Mouse (Mus musculus): ENCODE data around the gene Zfp609. TPM values are rescaled to one million over a fixed set of nuclear protein-coding genes. Genes with fewer than 3 reads are reported as not detected.

Zfp609 gene
- polyA plus RNA-seq, 1 experiment from 2014 or later: 7.8 TPM

DNA sequence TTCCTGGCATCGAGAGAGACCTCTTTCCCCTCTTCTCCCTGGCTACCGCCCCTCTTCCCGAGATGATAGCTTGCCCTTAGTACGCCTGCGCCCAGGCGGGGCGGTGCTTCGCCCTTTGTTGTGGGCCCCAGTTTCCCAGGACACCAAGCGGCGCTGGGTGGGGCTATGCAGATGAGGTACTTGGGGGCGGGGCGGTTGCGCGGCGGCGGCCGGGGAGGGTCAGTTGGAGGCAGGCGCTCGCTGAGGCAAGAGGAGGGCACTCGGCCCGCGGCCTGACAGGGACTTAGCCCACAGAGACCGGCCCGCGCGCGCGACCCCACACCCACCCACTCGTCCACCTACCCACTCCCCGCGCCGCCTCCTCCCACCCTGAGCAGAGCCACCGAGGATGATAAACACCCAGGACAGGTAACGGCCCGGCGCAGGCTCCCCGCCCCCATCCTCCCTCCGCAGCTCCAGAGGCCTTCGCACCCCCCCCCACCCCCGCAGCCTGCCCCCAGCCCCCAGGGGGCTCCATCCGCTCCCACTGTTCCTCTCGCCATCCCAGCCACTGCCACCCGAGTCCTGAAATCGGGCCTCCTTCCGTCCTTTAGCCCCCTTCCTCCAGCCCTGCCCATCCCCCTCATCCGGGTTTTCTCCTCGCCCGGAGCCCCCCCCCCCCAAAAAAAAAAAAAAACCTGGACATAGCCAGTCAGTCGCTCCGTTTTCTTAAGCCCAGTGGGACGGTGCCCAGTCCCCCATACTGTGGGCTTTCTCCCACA is 150.8 kb downstream of the Zfp609 start:
- no peaks in the 10 kb centered on the region for H3K36me3 ChIP-seq (ENCODE audit: control insufficient read depth, insufficient read depth, low read length)
- no peaks in the 10 kb centered on the region for H3K27me3 ChIP-seq (replicated peaks; ENCODE audit: control insufficient read depth, insufficient read depth, low read length)
- peak; percentile 98 for DNase-seq (ENCODE audit: low spot score)
- peak overlapping the region; percentile 85 for H3K4me2 ChIP-seq (ENCODE audit: low read length)
- WGBS: under 1% methylated on average over 40 of the region's 51 CpGs
- H3K9me3 ChIP-seq (ENCODE audit: control insufficient read depth, low read length): no peaks in the 10 kb centered on the region
- H3K4me3 ChIP-seq (ENCODE audit: low read depth, low read length): peak overlapping the region; percentile 61
- peak overlapping the region; percentile 68 for H3K9ac ChIP-seq (ENCODE audit: low read length)
- ATAC-seq (replicated peaks; ENCODE audit: low FRiP score, low TSS enrichment, low read depth): peak; percentile 96
- peaks cover 44% of the 10 kb centered on the region for H3K4me1 ChIP-seq (replicated peaks; ENCODE audit: control insufficient read depth, insufficient read depth, low read length)
- H3K27ac ChIP-seq (ENCODE audit: low read depth): no peak overlapping the region; the same call in 1 of the 2 replicates

DNA sequence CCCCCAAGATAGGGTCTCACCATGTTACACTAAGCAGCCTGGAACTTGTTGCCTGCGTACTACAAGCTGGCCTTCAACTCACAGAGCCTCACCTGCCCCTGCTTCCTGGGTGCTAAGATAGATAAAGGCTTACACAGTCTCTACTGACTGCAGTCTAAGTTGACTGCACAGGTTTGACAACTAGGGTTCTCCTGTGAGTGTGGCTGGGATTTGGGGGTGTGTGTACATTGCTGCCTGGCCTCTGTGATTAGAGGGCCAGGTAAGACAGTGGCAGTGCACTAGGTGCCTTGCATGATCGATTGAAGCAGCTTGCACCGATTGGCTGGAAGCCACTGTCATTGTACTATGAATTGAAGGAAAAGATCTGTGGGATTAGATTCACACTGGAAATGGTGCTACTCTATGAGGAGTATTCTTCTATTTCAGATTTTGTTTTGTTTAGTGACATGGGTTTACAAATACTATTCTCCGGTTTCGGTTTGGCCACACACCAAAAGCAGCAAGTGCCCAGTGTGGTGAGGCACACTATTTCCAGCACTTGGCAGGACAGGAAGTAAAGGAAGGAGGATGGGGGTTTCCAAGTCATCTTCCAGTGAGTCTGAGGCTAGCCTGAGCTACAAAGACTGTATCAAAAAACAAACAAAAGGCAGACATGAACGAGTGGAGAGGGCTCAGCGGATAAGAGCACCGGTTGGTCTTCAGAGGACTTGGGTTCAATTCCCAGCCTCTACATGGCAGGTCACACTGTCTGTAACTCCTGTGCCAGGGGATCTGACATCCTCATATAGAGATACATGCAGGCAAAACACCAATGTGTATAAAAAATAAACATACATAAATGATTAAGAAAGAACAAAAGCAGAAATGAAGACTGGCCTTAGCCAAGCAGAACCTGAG is 151.7 kb downstream of the Zfp609 start:
- DNase-seq (ENCODE audit: low spot score) (no peak), ATAC-seq (replicated peaks; ENCODE audit: low FRiP score, low TSS enrichment, low read depth) (peak; percentile 41)
- peak overlapping the region; percentile 51 for H3K4me2 ChIP-seq (ENCODE audit: low read length)
- peak overlapping the region; percentile 61 for H3K4me3 ChIP-seq (ENCODE audit: low read depth, low read length)
- H3K9ac ChIP-seq (ENCODE audit: low read length): peak overlapping the region; percentile 68
- H3K27ac ChIP-seq (ENCODE audit: low read depth): no peak overlapping the region; the same call in 1 of the 2 replicates
- no peaks in the 10 kb centered on the region for H3K27me3 ChIP-seq (replicated peaks; ENCODE audit: control insufficient read depth, insufficient read depth, low read length)
- H3K4me1 ChIP-seq (replicated peaks; ENCODE audit: control insufficient read depth, insufficient read depth, low read length): peaks cover 35% of the 10 kb centered on the region
- no peaks in the 10 kb centered on the region for H3K36me3 ChIP-seq (ENCODE audit: control insufficient read depth, insufficient read depth, low read length)
- WGBS: 55% methylated on average over 8 of the region's 8 CpGs
- no peaks in the 10 kb centered on the region for H3K9me3 ChIP-seq (ENCODE audit: control insufficient read depth, low read length)

- Histone ChIP-seq H3K27ac (ENCODE audit: low read depth) (peak overlapping the region; percentile 24; the same call in 1 of the 2 replicates), H3K4me2 (ENCODE audit: low read length) (no peak overlapping the region), H3K9ac (ENCODE audit: low read length) (no peak overlapping the region), H3K9me3 (ENCODE audit: control insufficient read depth, low read length) (no peaks in the 10 kb centered on the region), H3K36me3 (ENCODE audit: control insufficient read depth, insufficient read depth, low read length) (no peaks in the 10 kb centered on the region), H3K27me3 (replicated peaks; ENCODE audit: control insufficient read depth, insufficient read depth, low read length) (no peaks in the 10 kb centered on the region), H3K4me1 (replicated peaks; ENCODE audit: control insufficient read depth, insufficient read depth, low read length) (peaks cover 9% of the 10 kb centered on the region), H3K4me3 (ENCODE audit: low read depth, low read length) (no peak overlapping the region)
- no peak for DNase-seq (ENCODE audit: low spot score)
- 54% methylated on average over 11 of the region's 11 CpGs for WGBS
- ATAC-seq (replicated peaks; ENCODE audit: low FRiP score, low TSS enrichment, low read depth): no peak
Observed at GRCm38 (mm10) chr9:65672996-65673395, 154.4 kb downstream of the Zfp609 start.

DNA sequence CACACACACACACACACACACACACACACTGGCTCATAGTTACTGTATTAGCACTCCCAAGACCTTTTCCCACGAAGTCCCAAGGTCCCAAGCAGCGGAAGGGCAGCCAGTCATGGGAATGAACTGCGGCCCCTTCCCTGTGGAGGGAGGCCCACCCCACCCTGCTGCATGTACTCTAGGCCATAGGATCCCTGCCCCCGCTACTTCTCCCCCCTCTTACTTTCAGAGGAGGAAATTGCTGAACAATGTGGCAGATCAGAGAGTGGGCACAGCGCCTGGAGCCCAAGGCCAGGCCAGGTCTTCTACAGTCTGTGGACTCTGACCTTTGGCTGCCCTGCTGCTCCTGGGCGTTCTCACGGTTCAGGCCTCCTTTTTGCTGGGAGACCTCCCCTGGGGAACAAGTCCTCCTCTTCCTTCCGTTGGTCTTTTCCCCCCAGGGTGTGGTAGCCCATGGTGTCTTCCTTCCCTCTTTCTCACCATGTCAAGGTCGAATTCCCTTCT is 155.9 kb downstream of the Zfp609 start:
- no peak overlapping the region for H3K4me2 ChIP-seq (ENCODE audit: low read length)
- no peak; the same call in 1 of the 2 replicates for ATAC-seq (replicated peaks; ENCODE audit: low FRiP score, low TSS enrichment, low read depth)
- H3K9ac ChIP-seq (ENCODE audit: low read length): no peak overlapping the region
- H3K36me3 ChIP-seq (ENCODE audit: control insufficient read depth, insufficient read depth, low read length): no peaks in the 10 kb centered on the region
- no peaks in the 10 kb centered on the region for H3K27me3 ChIP-seq (replicated peaks; ENCODE audit: control insufficient read depth, insufficient read depth, low read length)
- no peak for DNase-seq (ENCODE audit: low spot score)
- 50% methylated on average over 9 of the region's 9 CpGs for WGBS
- no peaks in the 10 kb centered on the region for H3K4me1 ChIP-seq (replicated peaks; ENCODE audit: control insufficient read depth, insufficient read depth, low read length)
- no peaks in the 10 kb centered on the region for H3K9me3 ChIP-seq (ENCODE audit: control insufficient read depth, low read length)
- no peak overlapping the region for H3K4me3 ChIP-seq (ENCODE audit: low read depth, low read length)
- no peak overlapping the region for H3K27ac ChIP-seq (ENCODE audit: low read depth)

GRCm38 (mm10) chr9:65667701-65668100 is 159.7 kb downstream of the Zfp609 start, which contains the start of gene Oaz2:
TSS of gene Oaz2 (plus strand) at chr9:65668001.
- WGBS: 91% methylated on average over 8 of the region's 8 CpGs
- Histone ChIP-seq H3K27me3 (replicated peaks; ENCODE audit: control insufficient read depth, insufficient read depth, low read length) (no peaks in the 10 kb centered on the region), H3K36me3 (ENCODE audit: control insufficient read depth, insufficient read depth, low read length) (no peaks in the 10 kb centered on the region), H3K4me2 (ENCODE audit: low read length) (no peak within 1 kb of the TSS), H3K4me3 (ENCODE audit: low read depth, low read length) (no peak within 1 kb of the TSS), H3K4me1 (replicated peaks; ENCODE audit: control insufficient read depth, insufficient read depth, low read length) (no peaks in the 10 kb centered on the region), H3K9me3 (ENCODE audit: control insufficient read depth, low read length) (no peaks in the 10 kb centered on the region), H3K27ac (ENCODE audit: low read depth) (no peak within 1 kb of the TSS), H3K9ac (ENCODE audit: low read length) (no peak within 1 kb of the TSS)
- DNase-seq (ENCODE audit: low spot score) (no peak), ATAC-seq (replicated peaks; ENCODE audit: low FRiP score, low TSS enrichment, low read depth) (no peak)

- H3K4me3 ChIP-seq (ENCODE audit: low read depth, low read length): no peak overlapping the region
- peak; percentile 77 for DNase-seq (ENCODE audit: low spot score)
- no peaks in the 10 kb centered on the region for H3K4me1 ChIP-seq (replicated peaks; ENCODE audit: control insufficient read depth, insufficient read depth, low read length)
- 21% methylated on average over 5 of the region's 5 CpGs for WGBS
- no peaks in the 10 kb centered on the region for H3K36me3 ChIP-seq (ENCODE audit: control insufficient read depth, insufficient read depth, low read length)
- no peak overlapping the region for H3K9ac ChIP-seq (ENCODE audit: low read length)
- no peak overlapping the region for H3K27ac ChIP-seq (ENCODE audit: low read depth)
- no peaks in the 10 kb centered on the region for H3K9me3 ChIP-seq (ENCODE audit: control insufficient read depth, low read length)
- no peaks in the 10 kb centered on the region for H3K27me3 ChIP-seq (replicated peaks; ENCODE audit: control insufficient read depth, insufficient read depth, low read length)
- no peak overlapping the region for H3K4me2 ChIP-seq (ENCODE audit: low read length)
- ATAC-seq (replicated peaks; ENCODE audit: low FRiP score, low TSS enrichment, low read depth): no peak
Observed at GRCm38 (mm10) chr9:65666042-65666441, 161.3 kb downstream of the Zfp609 start.

GRCm38 (mm10) chr9:65664163-65664562 is 163.2 kb downstream of the Zfp609 start:
- DNase-seq (ENCODE audit: low spot score): peak; percentile 81
- WGBS: 0% methylated on average over 3 of the region's 3 CpGs
- ATAC-seq (replicated peaks; ENCODE audit: low FRiP score, low TSS enrichment, low read depth): no peak
- Histone ChIP-seq H3K4me3 (ENCODE audit: low read depth, low read length) (no peak overlapping the region), H3K27me3 (replicated peaks; ENCODE audit: control insufficient read depth, insufficient read depth, low read length) (no peaks in the 10 kb centered on the region), H3K4me2 (ENCODE audit: low read length) (no peak overlapping the region), H3K9ac (ENCODE audit: low read length) (no peak overlapping the region), H3K9me3 (ENCODE audit: control insufficient read depth, low read length) (no peaks in the 10 kb centered on the region), H3K4me1 (replicated peaks; ENCODE audit: control insufficient read depth, insufficient read depth, low read length) (no peaks in the 10 kb centered on the region), H3K27ac (ENCODE audit: low read depth) (no peak overlapping the region), H3K36me3 (ENCODE audit: control insufficient read depth, insufficient read depth, low read length) (no peaks in the 10 kb centered on the region)

DNA sequence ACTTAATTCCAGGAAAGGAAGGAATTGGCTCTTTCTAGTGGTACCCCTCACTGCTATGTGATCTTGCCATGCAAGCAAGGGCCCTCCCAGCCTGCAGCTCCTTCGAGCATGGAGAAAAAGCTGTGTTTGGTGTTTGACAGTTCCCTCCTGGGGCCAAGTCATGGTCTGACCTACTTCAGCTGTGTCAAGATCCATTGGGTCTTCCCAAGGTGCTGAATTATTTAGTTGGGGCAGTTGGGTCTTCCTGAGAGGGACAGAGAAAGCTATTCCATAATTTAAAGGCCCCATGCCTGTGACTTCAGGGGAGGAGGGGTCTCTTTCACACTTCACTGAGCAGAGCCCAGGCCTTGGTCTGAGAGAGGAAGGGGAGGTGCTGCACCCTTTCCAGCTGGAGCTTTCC is 165.9 kb downstream of the Zfp609 start:
- Histone ChIP-seq H3K27ac (ENCODE audit: low read depth) (no peak overlapping the region), H3K9ac (ENCODE audit: low read length) (no peak overlapping the region), H3K4me2 (ENCODE audit: low read length) (no peak overlapping the region), H3K27me3 (replicated peaks; ENCODE audit: control insufficient read depth, insufficient read depth, low read length) (no peaks in the 10 kb centered on the region), H3K4me1 (replicated peaks; ENCODE audit: control insufficient read depth, insufficient read depth, low read length) (no peaks in the 10 kb centered on the region), H3K9me3 (ENCODE audit: control insufficient read depth, low read length) (no peaks in the 10 kb centered on the region), H3K4me3 (ENCODE audit: low read depth, low read length) (no peak overlapping the region), H3K36me3 (ENCODE audit: control insufficient read depth, insufficient read depth, low read length) (no peaks in the 10 kb centered on the region)
- DNase-seq (ENCODE audit: low spot score): no peak
- ATAC-seq (replicated peaks; ENCODE audit: low FRiP score, low TSS enrichment, low read depth): no peak
- 60% methylated on average over 1 of the region's 1 CpGs for WGBS
